Mouse (Mus musculus) neural tube, embryonic 10.5 days (tissue): ENCODE measurements around the gene Rgs6.

Experiments
- DNase-seq: peaks from one replicate; pipeline ENCODE4 v3.0.0-alpha.2; 2017; ENCODE audit warnings: low spot score; ENCODE audit errors: extremely low spot score

The Rgs6 gene

DNA sequence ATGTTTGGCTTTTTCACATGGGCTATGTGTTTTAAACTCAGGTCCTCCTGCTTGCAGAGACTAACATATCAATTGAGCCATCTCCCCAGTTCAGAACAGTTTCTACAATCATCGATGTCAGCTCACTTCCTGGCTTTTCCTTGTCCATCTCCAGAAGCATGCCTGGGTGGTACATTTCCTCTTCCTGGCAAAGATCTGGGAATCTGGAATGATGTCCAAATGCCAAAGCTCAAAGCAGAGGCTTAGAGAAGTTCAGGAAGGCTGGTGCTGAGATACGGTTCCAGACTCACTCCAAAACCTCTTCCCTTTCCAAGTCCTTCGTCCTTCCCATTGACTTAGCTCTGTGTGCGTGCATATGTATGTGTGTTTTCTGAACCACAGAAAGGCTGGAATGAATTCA, 59.8 kb downstream of the Rgs6 start:
- DNase-seq = no peak

DNA sequence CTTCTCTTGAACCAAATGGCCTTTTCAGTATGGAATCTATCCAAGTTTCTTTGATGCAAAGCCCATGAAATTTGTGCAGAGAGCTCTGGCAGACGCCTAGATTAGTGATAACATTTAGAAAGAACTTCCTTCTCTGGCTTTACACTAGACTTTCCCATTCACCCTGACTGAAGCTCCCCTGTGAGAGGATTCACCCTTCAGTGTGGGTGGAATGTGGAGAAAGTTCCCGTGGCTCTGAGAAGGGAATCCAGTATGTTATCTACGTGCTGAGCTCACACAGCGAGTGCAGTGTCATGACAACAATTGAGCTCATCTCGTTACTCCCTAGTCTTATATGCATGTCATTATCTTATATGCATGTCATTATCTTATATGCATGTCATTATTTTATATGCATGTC, 61.9 kb downstream of the Rgs6 start:
- no peak for DNase-seq

DNA sequence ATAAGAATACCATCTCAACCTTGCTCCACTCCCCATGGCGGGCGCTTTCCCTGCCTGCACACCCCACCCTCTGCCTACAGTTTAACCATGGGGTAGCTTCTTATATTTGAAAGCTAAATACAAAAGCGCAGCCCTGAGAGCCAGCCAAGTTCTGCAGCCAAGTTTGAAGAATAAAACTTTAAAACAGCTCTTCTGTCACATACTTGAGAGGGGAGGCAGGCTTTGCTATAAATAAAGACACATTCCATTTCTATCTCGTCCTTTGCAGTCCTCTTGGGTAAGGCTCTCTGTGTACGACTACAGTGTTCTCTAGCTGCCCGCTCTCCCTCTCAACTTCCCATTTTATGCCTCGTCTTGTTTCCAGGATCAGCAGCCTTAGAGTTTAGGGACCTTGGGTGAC, 76.5 kb downstream of the Rgs6 start:
- DNase-seq = no peak

DNA sequence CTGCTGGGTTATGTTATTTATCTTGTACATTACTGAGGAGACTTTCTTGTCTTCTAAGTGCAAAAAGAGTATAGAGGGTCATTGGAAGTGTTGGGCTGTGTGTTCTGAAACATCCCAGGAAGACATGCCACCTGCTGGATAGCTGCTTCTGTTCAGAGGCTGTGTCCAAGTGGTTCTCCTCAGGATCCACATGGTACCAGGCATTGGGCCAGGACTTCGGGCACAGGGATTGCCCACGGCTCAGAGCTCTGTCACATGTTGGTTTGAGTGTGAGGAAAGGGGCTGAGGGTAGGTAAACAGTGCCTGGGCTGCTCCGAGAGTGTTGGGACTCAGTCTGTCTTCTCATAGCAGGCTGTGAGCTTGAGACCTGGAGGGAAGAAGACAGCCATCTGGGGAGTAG, 79.3 kb downstream of the Rgs6 start:
- DNase-seq = no peak

DNA sequence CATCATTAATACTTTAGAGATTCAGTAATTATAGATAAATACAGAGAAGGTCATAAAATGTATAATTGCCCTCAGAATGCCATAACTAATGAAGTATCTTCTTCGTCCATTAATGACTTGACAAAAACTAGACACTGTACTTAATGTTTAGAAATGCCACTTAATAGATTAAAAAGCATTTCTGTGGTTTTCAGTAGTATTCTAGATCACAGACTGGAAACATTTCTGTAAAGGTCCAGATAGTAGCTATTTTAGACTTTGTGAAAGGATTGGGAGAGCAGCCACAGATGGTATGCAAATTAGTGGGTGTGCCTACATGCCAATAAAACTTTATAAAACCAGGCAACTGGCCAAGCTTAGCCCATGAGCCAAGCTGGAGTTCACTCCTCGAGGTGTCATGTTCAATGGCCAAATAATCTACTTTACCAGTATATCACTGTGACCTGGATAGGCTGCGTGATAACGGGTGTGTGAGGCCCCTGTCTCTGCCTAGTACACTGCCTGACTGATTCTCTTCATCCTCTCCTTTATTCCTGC, 82.2 kb downstream of the Rgs6 start:
- DNase-seq = no peak

DNA sequence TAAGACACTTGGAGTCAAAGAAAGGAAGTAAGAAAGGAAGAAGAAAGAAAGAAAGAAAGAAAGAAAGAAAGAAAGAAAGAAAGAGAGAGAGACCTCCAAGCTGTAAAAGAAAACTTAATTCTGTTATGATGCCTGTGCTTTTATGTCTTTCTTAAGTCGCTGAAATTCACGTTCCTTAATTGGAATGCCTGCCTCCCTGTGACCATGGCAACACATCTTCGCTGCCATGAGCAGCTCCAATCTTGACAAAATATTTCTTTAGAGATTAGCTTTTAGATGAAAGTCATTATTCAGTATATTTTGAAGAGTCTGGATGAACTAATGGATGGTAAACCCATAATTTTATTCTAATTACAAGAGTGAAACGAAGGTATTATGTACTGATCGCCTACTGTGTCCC, 83.5 kb downstream of the Rgs6 start:
- no peak for DNase-seq

DNA sequence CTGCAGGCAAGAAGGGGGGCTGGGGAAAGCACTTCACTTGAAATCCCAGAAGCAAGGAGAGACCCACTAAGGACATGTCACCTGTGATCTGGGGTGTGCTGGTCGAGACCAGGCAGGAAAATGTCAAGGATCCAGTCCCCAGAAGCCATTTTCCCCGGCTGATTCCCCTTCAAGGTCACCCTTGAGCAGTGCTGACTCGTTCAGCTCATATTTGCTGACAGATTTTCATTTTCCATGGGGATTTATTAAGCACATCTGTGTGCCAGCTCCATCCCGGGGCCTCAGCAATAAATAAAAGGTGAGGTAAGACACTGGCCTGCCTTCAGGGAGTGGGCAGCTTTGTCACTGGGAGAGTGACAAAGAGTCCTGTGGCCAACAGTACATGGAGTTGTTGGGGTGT, 87.0 kb downstream of the Rgs6 start:
- DNase-seq = no peak

DNA sequence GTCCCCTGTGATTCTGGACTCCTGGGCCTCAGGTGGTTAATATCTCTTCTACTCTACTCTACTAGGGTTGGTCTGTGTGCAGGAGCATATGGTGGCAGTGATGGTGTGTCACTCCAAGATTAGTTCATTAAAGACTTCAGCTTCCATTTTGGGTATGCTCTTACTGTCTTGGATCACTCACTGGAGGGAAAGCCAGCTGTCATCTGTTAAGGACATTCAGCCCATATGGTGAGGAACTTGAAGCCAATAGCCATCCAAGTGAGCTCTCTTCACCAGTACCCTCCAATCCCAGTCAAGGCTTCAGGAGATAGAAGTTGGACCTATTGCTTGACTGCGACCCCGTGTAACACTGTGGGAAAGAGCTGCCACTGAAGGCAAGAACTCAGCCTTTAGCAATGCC, 98.9 kb downstream of the Rgs6 start:
- no peak for DNase-seq

DNA sequence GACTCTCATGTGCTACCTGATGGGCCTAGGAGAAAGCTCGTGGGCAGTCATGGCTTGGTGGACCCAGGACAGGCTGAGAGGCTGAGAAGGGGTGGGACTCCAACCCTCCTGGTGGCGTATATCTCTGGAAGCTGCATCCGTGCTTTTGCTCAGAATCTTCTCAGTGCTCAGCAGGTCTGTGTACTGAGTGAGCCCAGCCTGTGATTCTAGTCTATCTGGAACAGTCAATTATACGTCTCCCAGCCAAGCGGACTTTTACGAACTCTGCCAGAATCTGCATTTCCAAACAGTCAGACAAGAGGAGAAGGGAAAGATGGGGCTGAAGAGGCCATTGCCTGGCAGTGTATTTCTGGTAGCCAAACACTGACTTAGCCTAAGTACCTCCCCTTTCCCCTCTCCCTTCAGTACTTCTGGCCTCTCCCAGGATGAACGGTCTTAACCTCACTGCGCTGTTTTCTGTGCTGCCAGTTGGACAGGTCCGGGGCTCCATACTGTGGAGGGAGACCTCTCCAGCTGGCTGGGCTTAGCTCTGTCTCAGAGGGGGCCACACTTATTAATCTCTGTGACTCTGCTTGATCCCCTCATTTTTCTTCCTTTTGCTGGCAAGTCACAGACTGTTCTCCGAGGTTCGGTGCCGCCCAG, 110.9 kb downstream of the Rgs6 start:
- no peak for DNase-seq

DNA sequence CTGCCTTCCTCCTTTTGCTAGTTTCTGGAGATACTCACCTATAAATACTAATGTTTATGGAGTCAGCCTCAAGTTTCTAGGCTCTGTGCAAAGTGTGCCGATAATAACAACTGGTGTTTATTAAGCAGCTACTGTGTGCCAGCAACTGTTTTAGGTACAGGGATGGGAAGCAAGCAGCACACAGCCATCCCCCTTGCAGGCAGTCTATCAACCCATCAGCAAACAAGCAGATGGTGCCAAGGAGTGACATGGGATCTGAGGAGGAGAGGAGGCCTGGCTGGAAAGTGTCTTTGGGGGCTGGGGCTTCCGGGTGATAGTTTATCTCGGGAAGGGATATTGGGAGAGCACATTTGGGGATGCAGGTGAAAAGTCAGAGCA, 111.4 kb downstream of the Rgs6 start:
- DNase-seq = no peak

DNA sequence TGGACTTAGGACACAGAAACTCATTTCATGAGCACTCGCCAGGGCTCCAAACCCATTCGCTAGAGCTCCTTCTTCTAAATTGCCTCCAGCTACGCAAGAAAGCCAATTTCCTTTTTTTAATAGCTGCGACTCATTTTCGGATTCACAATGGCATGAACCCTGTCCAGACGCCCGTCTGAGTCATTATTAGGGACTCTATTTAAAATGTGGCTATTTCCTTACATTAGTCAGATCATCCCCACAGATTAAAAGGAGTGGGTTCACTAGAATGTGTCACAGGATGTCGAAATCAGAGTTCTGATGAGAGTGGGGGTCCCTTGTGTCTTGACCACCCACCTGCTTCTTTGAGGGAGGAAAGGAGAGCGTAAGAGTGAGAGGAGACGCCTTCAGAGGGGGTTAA, 112.1 kb downstream of the Rgs6 start:
- no peak for DNase-seq

DNA sequence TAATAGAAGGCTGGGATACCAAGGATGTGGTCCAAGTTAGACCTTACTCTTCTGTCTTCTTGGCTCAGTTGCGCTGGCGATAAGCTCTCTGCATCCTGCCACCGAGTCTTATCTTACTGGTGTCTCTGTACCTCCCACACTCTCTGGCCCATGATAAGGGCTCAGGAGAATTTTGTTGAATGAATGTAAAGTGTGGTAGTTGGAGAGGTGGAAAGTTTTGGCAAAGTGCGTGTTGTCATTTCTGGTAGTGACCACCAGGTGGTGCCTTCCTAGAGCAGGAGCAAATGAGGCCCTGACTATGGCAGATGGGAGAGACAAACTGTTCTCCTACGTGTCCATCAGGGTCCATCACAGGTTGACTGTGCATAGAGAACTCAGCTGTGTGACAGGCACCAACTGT, 112.7 kb downstream of the Rgs6 start:
- peak; percentile 18 for DNase-seq

DNA sequence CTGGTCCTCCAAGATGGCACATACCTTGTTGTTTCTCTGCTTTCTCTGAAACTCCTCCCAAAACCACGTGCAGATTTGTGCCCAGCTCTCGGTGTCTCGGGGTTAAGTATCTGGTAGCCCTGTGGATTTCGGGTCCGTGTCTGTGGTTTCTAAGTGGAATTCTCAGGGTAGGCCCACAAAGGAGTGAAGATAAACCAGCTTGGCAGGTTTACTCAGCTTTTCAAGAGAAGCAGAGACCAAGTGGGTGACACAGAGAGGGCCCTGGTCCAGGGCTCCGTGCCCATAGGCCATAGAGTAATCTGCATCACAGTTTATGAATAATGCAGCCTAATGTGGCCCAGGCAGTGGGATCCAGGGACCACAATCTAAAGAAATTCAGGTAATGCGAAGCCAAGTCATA, 113.3 kb downstream of the Rgs6 start:
- DNase-seq = no peak

DNA sequence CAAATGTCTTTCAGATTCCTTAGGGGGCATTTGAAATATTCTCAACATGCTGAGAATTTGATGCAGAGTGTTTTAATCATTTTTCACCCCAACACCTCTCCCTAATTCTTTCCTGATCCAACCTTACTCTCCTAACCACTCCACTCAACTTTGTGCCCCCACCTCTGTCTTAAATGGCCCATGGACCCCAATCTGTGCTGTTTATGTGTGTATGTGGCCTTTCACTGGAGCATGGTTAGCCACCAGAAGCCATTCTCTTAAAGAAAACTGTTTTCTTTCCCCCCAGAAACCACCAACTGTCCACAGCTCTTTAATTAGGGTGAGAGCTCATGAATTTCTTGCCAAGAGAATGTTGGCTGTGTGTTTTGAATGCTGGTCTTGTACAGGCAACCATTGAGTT, 122.3 kb downstream of the Rgs6 start:
- DNase-seq = no peak

DNA sequence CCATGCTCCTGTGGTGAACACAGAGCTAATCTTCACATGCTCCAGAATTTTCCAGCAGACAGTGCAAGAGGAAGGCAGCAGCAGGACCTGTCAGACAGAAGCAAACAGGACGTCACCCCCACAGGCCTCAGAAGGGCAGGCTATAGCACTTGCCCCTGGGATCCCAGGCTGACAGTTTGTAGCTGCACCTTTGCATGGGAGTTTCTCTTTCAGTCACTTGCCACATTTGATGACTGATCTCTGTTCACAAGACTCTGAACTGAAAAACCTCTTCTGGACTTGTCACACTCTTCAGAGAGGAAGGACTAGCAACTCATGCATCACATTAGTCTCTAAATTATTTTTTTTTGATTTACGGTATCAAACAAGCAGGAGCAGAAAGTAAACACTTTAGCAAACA, 126.2 kb downstream of the Rgs6 start:
- DNase-seq = no peak

DNA sequence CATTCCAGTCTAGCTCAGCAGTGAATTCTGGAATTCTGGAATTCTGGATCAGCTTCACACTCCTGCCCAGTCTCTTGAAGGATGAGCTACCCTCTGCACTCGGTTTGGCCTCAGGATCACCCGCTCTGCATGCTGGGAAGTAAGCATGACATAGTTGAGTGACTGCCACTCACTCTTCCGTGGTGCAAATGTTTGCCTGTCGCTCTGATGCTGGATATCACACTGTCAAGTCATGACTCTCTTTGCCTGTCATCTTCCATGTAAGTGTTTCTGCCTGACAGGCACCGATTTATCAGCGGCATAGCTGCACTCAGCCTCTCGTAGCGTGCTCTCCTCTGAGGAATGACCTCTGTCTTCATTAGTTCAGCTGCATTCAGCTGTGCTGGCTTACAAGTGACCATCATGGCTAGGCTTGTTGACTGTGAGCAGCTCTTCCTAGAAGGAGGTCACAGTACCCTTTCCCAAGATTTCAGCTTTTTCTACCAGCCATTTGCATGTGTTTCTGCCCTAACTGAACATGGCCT, 135.0 kb downstream of the Rgs6 start:
- no peak for DNase-seq

DNA sequence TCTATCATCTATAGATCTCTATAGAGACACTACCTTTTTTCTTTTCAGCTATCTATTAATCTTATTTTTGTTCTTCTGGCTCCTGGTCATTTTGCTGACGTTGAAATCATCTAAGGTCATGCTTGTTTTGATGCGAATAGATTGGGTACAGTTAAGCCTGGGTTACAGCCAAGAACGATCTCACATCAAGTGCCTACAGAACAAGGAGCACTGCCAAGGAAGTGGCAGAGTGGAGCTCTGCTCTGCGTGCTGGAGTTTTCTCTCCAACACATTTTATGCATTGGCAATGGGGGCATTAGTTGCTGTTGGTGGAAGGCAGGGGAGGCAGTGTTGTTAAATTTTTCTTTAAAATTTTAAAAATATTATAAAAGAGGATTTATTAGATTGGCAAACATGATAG, 138.2 kb downstream of the Rgs6 start:
- no peak for DNase-seq

DNA sequence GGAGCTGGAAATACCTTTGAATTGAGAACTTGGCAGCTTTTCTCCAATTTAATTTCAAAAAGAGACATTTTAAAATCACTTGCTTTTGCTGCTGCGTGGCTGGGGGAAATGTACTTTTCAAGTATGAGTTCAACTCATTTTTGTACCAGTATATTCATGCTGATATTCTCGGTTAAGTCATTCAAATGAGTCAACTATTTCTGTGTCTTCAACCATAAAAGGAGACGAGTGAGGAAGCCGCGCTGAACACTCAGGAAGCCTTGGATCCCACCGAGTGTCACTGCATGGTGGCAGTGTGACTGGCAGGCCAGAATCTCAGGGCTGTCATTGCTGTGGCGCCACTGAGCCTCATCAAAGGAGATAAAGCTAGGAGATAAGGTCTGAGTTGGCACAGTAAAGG, 143.5 kb downstream of the Rgs6 start:
- DNase-seq = no peak

DNA sequence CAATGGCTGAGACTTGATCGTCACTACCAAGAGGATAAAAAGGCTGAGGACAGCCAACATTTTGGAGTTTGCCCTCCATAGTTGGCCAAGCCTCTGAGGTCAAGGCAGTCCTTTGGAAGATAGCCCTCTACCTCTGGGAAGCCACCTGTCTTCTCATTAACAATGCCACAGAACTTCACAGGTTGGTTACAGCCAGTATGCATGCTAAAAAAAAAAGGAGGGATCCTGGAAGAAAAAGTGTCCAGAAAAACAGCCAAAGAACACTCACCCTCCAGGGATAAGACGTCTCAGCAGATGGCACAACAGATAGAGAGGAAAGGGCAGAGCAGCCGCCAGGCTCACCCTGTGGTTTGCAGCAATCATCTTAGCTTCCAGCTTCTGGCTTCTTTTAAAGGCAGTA, 154.9 kb downstream of the Rgs6 start:
- no peak for DNase-seq

DNA sequence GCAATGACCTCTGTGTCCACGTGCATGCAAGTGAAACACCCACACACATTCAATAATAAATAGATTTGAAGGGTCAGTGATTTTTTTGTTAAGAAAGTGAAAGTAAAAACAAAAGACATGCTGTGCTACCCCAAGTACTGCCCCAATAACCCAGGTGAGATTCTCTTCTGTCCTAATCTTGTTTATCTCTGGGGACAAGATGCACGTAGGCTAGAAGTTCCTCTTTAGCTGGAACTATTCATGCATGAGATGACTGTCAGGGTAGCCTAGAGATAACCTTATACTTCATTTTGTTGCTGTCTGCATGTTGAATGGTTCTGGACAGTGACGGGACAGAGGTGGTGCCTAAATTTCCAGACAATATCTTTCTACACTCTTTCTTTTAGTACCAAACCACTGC, 155.9 kb downstream of the Rgs6 start:
- no peak for DNase-seq

DNA sequence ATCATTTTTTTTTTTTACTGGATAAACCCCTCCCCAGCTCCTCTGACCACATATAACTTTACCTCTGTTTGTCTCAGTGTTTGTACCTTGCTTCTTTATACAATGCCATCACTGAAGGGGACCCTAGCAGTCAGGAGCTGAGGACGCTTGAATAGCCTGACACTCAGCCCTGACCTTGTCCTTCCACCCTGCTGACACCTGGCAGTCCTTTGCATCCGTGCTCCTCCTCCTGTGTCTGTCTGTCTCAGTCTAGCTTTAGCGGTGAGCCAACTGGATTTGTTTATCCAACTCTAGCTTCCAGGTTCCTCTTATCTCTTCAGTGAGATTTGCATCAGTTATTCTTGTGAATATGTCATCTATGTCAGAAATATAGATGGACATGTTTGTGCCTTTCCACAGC, 156.7 kb downstream of the Rgs6 start:
- no peak for DNase-seq

DNA sequence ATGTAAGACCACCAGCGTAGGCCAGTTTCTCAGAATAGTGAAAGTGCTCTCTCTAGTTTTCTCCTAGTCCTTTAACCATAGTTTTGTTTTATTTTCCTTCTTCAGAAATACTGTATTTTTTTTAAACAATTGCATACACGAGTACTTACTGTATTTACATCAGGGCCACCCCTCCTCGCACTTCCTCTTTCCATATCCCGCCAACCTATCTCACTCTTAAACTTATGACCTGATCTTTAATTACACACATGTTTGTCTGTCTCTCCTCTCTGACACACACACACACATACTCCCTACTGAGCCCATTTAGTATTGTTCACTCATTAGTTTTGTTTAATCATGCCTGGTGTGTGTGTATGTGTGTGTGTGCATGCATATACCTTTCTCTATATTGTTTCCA, 159.0 kb downstream of the Rgs6 start:
- DNase-seq = no peak

DNA sequence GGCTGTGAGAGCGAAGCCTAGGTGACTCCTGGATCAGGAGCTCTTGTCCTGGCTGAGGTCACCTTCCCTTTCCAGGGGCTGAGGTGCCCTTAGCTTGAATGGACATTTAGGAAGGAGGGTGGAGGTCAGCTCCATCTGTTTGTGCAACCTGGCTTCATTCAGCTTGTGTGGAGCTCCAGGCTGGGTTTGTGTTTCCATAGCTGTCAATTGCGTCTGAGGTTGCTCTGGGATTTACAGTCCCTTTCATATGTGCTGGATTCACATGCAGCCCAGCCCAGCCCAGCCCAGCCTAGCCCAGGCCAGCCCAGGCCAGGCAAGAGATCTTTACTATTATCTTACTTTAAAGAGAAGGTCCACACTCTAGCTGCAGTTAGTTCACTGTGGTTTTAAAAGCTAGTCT, 163.8 kb downstream of the Rgs6 start:
- no peak for DNase-seq

DNA sequence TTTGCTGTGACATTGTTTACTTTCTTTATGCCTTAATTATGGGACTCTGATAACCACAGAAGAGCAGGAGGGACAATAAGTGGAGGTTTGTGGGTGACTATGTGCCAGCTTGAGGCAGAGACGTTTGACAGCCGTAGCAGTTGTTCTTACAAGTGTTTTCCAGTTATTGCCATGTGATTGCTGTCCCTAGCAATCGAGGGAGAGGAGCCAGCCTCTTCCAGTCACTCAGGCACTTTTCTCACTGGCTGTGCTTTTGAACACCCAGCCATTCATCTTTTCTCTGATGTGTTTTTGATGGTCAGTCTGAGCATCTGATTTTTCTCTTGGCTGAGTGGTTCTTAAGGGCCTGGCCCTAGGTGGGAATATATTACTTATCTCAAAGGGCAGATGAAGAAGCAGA, 166.4 kb downstream of the Rgs6 start:
- no peak for DNase-seq
